13 mouse cellular contexts compared by ENCODE assay signal in the genomic region with DNA sequence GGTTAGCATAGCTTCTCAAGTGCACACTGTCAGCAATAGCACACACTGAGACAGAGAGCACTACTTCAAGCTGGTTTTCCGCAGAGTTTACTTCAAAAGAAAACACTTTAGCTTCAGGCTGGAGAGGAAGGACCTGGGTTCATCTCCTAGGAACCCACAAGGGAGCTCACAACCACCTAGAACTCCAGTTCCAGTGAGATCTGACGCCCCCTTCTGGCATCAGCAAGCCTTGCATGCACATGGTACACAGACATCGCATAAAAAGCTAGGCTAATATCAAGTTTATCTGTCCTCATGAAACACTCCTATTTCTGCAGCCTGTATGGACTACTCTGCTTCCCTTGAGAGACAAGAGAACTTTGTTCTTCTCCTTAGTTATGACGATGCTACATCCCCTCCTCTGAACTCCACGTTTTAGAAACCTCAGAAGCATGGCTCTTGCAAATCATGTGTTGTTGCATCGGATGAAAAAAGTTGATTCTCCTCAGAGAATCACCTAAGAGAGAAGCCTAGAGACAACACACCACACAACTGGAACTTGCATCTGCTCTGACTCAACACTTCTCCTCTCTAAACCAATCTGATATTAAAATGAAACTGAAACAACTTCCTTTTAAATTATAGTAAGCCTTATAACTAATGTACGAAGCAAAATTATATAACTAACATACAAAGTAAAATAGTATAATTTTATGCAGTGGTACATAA. TPM values are rescaled to one million over a fixed set of nuclear protein-coding genes. Genes with fewer than 3 reads are reported as not detected.
DNase-seq lines count a peak whose midpoint lies in the region; ATAC-seq and TF ChIP-seq lines count a peak whose summit lies in the region.
"Had no signal": no experiment of that assay in that cellular context is flagged by ENCODE, and none has a peak within 500 bp of the region (broad histone marks: within the 10 kb centered on the region; RNA-seq: fewer than 3 reads in every experiment).

No protein-coding gene starts in this region.

- no peak for DNase-seq in liver, embryonic 14.5 days (ENCODE audit: low read depth in 3 of 3, low spot score in 3 of 3)
- peak; percentile 35 for DNase-seq in thymus, postnatal 0 days (ENCODE audit: low spot score)
- DNase-seq in embryo, embryonic 11 days = no peak
- DNase-seq in heart, adult 2 months = no peak
- DNase-seq: adrenal gland, adult 8-10 months; cerebellum, adult 11 months; lung, postnatal 14 days; right cerebral cortex, adult 18-20 months had no signal

- whole genome bisulfite sequencing in liver, embryonic 14.5 days (ENCODE audit: insufficient replicate concordance) = 56% methylated on average over 7 of the region's 7 CpGs
- 72% methylated on average over 7 of the region's 7 CpGs for WGBS in liver, embryonic 12.5 days (ENCODE audit: insufficient replicate concordance)
- WGBS in forebrain, embryonic 12.5 days = 83% methylated on average over 7 of the region's 7 CpGs
- WGBS in heart, adult 2 months = 80% methylated on average over 7 of the region's 7 CpGs

- TF ChIP-seq POLR2A in ES-Bruce4 (IDR thresholded peaks at IDR 0.05; ENCODE audit: insufficient read depth, low read length) = no peak
- no peak for TF ChIP-seq POLR2A in heart, adult 2 months (IDR thresholded peaks at IDR 0.05; ENCODE audit: insufficient read depth, low read depth, low read length)

- H3K4me3 ChIP-seq in liver, embryonic 14.5 days (ENCODE audit: insufficient read depth in 1 of 2, low read depth in 2 of 2, low read length in 2 of 2) = no peak overlapping the region
- no peak overlapping the region for H3K4me3 ChIP-seq in liver, embryonic 12.5 days
- H3K4me3 ChIP-seq in ES-Bruce4 (ENCODE audit: low read depth, low read length) = no peak overlapping the region
- no peak overlapping the region for H3K4me3 ChIP-seq in forebrain, embryonic 12.5 days (replicated peaks)
- no peak overlapping the region for H3K4me3 ChIP-seq in heart, adult 2 months
- H3K4me3 ChIP-seq: limb, embryonic 12.5 days had no signal

- no peaks in the 10 kb centered on the region for H3K36me3 ChIP-seq in liver, embryonic 14.5 days (replicated peaks; ENCODE audit: control insufficient read depth, insufficient read depth, low read depth)
- peaks cover 17% of the 10 kb centered on the region for H3K36me3 ChIP-seq in liver, embryonic 12.5 days
- H3K36me3 ChIP-seq in ES-Bruce4 (ENCODE audit: control insufficient read depth, insufficient read depth, low read length, poor library complexity, severe bottlenecking) = no peaks in the 10 kb centered on the region; the same call in 1 of the 2 replicates
- H3K36me3 ChIP-seq in forebrain, embryonic 12.5 days (replicated peaks) = peaks cover 45% of the 10 kb centered on the region
- H3K36me3 ChIP-seq in heart, adult 2 months (ENCODE audit: control insufficient read depth, insufficient read depth, low read length) = no peaks in the 10 kb centered on the region

- H3K4me1 ChIP-seq in liver, embryonic 14.5 days (replicated peaks; ENCODE audit: control insufficient read depth in 2 of 2, insufficient read depth in 2 of 2, low read length in 1 of 2) = 0 out of 4 replicates have a peak, but pooled peaks cover 0 to 2% of the 10 kb centered on the region in 2 experiments
- H3K4me1 ChIP-seq in liver, embryonic 12.5 days = no peaks in the 10 kb centered on the region
- H3K4me1 ChIP-seq in ES-Bruce4 (ENCODE audit: control insufficient read depth, insufficient read depth, low read length) = peaks cover 2% of the 10 kb centered on the region
- H3K4me1 ChIP-seq in forebrain, embryonic 12.5 days = peaks cover 3% of the 10 kb centered on the region
- H3K4me1 ChIP-seq in heart, adult 2 months (ENCODE audit: control insufficient read depth, insufficient read depth, low read length) = no peaks in the 10 kb centered on the region
- H3K4me1 ChIP-seq: limb, embryonic 12.5 days had no signal

- no peaks in the 10 kb centered on the region for H3K27me3 ChIP-seq in liver, embryonic 14.5 days (ENCODE audit: control insufficient read depth, insufficient read depth, low read length)
- H3K27me3 ChIP-seq in liver, embryonic 12.5 days (replicated peaks) = no peaks in the 10 kb centered on the region
- no peaks in the 10 kb centered on the region for H3K27me3 ChIP-seq in ES-Bruce4 (ENCODE audit: control insufficient read depth, insufficient read depth, low read length, poor library complexity, severe bottlenecking)
- no peaks in the 10 kb centered on the region for H3K27me3 ChIP-seq in forebrain, embryonic 12.5 days
- no peaks in the 10 kb centered on the region for H3K27me3 ChIP-seq in heart, adult 2 months (ENCODE audit: control insufficient read depth, insufficient read depth, low read length)
- H3K27me3 ChIP-seq: limb, embryonic 12.5 days had no signal

- no peaks in the 10 kb centered on the region for H3K9me3 ChIP-seq in liver, embryonic 14.5 days (ENCODE audit: control insufficient read depth, low read length)
- H3K9me3 ChIP-seq in liver, embryonic 12.5 days (replicated peaks) = no peaks in the 10 kb centered on the region
- no peaks in the 10 kb centered on the region for H3K9me3 ChIP-seq in ES-Bruce4 (replicated peaks; ENCODE audit: control insufficient read depth, insufficient read depth, low read length, poor library complexity, severe bottlenecking)
- no peaks in the 10 kb centered on the region for H3K9me3 ChIP-seq in forebrain, embryonic 12.5 days
- H3K9me3 ChIP-seq: limb, embryonic 12.5 days had no signal

- TF ChIP-seq EP300 in liver, embryonic 14.5 days (IDR thresholded peaks at IDR 0.05; ENCODE audit: low read depth) = no peak
- TF ChIP-seq EP300 in ES-Bruce4 (IDR thresholded peaks at IDR 0.05; ENCODE audit: insufficient read depth, low read depth, low read length) = no peak
- TF ChIP-seq EP300 in heart, adult 2 months (IDR thresholded peaks at IDR 0.05; ENCODE audit: insufficient read depth, low read depth, low read length) = no peak

- no peak overlapping the region for H3K4me2 ChIP-seq in liver, embryonic 14.5 days (ENCODE audit: low read depth)
- no peak overlapping the region for H3K4me2 ChIP-seq in liver, embryonic 12.5 days
- H3K4me2 ChIP-seq in forebrain, embryonic 12.5 days = no peak overlapping the region
- H3K4me2 ChIP-seq: limb, embryonic 12.5 days had no signal

- no peaks in the 10 kb centered on the region for H3K79me2 ChIP-seq in heart, adult 2 months (replicated peaks; ENCODE audit: control insufficient read depth, insufficient read depth, low read length)

- TF ChIP-seq CTCF in liver, embryonic 14.5 days (IDR thresholded peaks at IDR 0.05; ENCODE audit: low read depth) = peak; percentile 22; the same call in 1 of the 2 replicates
- TF ChIP-seq CTCF in ES-Bruce4 (IDR thresholded peaks at IDR 0.05; ENCODE audit: low read depth, low read length) = peak; percentile 27
- TF ChIP-seq CTCF in heart, adult 2 months (IDR thresholded peaks at IDR 0.05) = no peak

- H3K27ac ChIP-seq in liver, embryonic 14.5 days = no peak overlapping the region
- H3K27ac ChIP-seq in liver, embryonic 12.5 days = no peak overlapping the region
- no peak overlapping the region for H3K27ac ChIP-seq in ES-Bruce4 (ENCODE audit: insufficient read depth, low read length)
- no peak overlapping the region for H3K27ac ChIP-seq in forebrain, embryonic 12.5 days
- H3K27ac ChIP-seq in heart, adult 2 months = no peak overlapping the region
- H3K27ac ChIP-seq: limb, embryonic 12.5 days had no signal

- ATAC-seq in liver, embryonic 14.5 days (ENCODE audit: insufficient read depth) = no peak
- no peak for ATAC-seq in liver, embryonic 12.5 days
- peak; percentile 51 for ATAC-seq in granulocyte monocyte progenitor cell, adult 5-6 weeks (replicated peaks; ENCODE audit: poor library complexity, severe bottlenecking)
- no peak for ATAC-seq in forebrain, embryonic 12.5 days (ENCODE audit: low FRiP score)

- H3K9ac ChIP-seq in liver, embryonic 14.5 days (replicated peaks) = no peak overlapping the region
- H3K9ac ChIP-seq in liver, embryonic 12.5 days = no peak overlapping the region
- no peak overlapping the region for H3K9ac ChIP-seq in ES-Bruce4 (ENCODE audit: low read depth, poor library complexity, severe bottlenecking)
- H3K9ac ChIP-seq in forebrain, embryonic 12.5 days = no peak overlapping the region
- H3K9ac ChIP-seq in heart, adult 2 months (ENCODE audit: low read depth, low read length) = no peak overlapping the region
- H3K9ac ChIP-seq: limb, embryonic 12.5 days had no signal

- intact Hi-C loops in heart, adult 2 months (cut with DNase I) = no loop called here

RNA-seq across cellular contexts. Expression of a gene that starts 53.3 kb away (rescaled TPM):
- 1.8 and 2.3 TPM in 2 replicates for polyA plus RNA-seq in liver, embryonic 14.5 days (2012; rRNA removed)
- polyA plus RNA-seq in liver, embryonic 14.5 days (2014; fragmentation: Nextera tagmentation; extraction: Ambion mirVana) = 0.94 and 2.2 TPM in 2 replicates
- 3.9 and 4.1 TPM in 2 replicates for polyA plus RNA-seq in liver, embryonic 12.5 days (2016; fragmentation: Nextera tagmentation; extraction: Ambion mirVana)
- polyA plus RNA-seq in ES-Bruce4 (2011; ENCODE audit: insufficient read depth, insufficient read length, low read depth, missing spikeins) = 15.9 and 16.5 TPM in 2 replicates
- 37.8 and 46.1 TPM in 2 replicates for total RNA-seq in granulocyte monocyte progenitor cell, adult 5-6 weeks (2014; fragmentation: Nextera tagmentation)
- total RNA-seq in granulocyte monocyte progenitor cell, adult 5-6 weeks (2017) = 26.0 and 30.2 TPM in 2 replicates
- 9.6 and 10.7 TPM in 2 replicates for polyA plus RNA-seq in thymus, postnatal 0 days (2015; fragmentation: Nextera tagmentation; extraction: Ambion mirVana)
- 22.3 and 24.7 TPM in 2 replicates for polyA plus RNA-seq in forebrain, embryonic 12.5 days (2016; fragmentation: Nextera tagmentation; extraction: Ambion mirVana)
- 1 to 10 TPM; 7.3 to 8.6 TPM for total RNA-seq in heart, adult 2 months (2021)
- polyA plus RNA-seq in heart, adult 2 months (2012; rRNA removed) = 1.9 and 3.5 TPM in 2 replicates
